Mouse (Mus musculus): ENCODE measurements around the gene Klhl34.

Klhl34 gene

DNA sequence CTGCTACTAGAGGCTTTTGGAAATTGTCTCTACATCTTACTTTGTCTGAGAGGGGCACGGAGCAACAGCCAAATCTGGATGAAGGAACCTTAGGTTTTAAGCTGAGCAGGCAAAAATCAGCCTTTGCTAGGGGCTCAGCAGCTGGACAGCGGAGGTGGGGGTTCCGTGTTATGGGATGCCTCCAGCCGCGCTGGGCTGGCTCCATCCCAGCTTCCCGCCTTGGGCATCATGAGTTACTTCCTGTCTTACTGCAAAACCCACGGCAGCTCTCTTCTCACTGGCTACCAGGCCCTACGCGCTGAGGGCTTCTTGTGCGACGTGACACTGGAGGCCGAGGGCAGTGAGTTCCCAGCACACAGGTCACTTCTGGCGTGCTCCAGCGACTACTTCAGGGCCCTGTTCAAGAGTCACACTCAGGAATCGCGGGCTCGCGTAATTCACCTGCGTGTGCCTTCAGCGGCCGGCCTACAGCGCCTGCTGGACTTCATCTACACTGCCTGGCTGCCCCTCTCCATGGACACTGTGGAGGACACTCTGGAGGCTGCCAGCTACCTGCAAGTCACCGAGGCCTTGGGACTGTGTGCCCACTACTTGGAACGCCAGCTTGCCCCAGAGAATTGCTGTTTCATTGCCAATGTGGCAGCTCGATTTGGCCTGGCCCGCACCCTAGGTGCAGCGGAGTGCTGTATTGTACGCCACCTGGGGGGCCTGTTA lies at the start of gene Klhl34:
TSS of gene Klhl34 (plus strand) at position 229 of the 714 bp plus-strand sequence.
- DNase-seq: no peak

DNA sequence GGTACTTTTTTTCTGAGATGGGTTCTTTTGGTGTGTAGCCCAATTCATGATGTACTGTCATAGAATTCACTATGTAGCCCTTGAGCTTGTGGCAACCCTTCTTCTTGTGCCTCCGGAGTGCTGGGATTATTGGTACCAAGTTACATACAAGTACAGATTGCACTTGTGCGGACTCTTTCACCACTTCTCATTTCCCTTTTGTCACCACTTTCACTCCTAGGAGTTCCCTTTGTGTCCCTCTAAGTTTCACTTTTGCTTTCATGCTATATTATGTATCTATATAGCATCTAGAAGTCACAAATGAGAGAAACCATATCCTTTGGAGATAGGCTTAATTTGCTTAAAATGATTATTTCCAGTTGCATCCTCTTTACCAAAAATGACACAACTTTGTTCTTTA lies 16.6 kb upstream of the Klhl34 start:
- no peak for DNase-seq

DNA sequence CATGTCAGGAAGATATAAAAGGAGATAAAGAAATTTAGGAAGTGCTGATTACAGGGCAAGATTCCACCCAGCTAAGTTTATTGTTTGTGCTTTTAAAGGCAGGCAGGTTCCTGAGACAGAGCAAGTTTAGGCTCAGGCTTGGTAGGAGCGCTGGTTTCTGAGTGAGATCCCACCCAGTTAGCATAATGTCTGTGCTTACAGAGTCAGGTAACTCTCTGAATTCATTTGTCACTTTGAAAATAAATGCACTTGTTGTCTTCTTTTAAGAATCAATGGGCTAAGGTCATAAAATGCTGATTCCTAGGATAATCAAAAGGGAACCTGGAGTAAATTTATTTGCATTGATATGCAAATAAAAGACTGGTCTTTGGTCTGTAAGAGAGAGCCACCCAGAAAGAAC lies 8.5 kb upstream of the Klhl34 start:
- DNase-seq: no peak

DNA sequence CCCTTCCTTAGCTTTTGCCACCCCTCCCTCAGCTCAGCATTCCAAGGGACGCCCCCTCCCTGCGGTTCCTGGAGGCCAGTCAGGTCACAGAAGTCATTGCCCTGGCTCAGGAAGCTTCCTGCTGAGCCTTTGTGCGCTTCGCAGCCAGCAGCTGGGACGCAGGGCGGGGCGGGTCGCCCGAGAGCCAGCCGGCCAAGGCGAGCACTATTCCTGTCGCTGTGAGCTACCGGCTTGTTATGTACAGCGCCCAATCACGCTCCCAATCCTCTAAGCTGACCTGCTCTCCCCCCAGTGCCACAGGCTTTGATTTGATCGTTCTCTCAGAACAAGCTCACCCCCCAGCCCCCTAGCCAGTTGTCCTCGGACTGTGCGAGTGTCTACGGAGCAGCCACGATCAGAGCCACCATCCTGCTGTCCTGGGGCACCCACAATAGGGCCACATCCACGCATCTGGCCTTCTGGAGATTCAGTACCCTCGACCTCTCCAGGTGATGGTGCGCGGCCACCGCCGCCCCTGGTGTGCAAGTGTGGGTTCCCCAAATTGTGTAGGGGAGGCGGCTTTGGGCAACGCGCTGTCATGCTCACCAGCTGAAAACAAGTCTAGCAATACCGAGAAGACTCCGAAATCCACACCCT lies 546 bp upstream of the Klhl34 start:
- DNase-seq: no peak

DNA sequence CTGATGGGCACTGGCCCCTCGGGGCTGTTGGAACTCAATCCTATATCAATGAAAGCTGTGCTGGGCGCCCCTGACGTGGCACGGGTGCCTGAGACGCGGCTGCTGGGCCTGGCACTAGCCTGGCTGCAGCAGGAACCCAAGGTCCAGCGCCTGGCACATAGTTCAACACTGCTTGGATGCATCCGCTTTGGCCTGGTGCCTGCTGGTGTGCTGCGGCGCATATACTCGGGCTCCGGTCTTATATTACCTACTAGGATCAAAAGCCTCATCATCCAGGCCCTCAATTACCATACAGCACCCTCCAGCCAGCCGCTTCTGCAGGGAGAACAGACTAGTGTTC lies 656 bp downstream of the Klhl34 start:
- DNase-seq: no peak

DNA sequence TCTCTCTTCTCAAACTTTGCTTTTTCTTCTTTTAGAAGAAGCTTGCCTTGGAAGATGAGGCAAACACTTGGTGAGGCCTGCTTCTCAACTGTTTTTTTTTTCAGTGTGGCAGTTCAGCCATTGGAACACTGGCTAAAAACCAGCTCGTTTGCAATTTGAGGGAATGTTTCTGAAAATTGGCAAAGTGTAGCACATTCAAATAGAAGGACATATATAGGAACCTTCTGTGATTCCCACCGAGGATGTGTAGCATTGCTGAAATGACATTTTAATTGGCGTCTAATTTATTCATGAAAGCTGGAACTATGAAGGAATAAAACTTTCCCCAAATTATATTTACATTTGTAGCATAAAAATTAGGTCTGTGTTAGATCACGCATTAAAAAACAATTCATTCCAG lies 11.7 kb downstream of the Klhl34 start:
- DNase-seq: no peak

All from thymus, postnatal 4 days (tissue).